Mouse (Mus musculus): ENCODE results near the gene Morn3. TPM values are rescaled to one million over a fixed set of nuclear protein-coding genes. Genes with fewer than 3 reads are reported as not detected.
"Not testable (repeated sequence)": the region's sequence is repeated elsewhere in the genome, so short reads cannot be mapped to it uniquely, and the experiment has no call there.

The Morn3 gene
- polyA plus RNA-seq, 1 experiment from 2014 or later: not detected

DNA sequence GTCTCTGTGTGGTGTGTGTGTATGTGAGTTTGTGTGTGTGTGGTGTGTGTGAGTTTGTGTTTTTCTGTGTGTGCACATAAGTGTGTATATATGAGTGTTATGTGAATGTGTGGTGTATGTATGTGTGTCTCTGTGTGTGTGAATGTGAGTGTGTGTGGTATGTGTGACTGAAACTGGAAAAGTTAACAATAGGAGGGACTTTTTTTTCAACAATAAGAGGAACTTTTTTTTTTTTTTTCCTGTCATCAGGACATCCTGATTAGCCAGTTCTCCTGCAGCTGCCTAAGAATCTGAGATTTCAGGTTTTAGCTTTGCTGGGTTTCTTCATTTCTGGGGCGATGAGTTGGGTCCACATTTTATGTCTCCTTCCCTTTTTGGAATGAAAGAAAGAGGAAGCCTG, 32.8 kb upstream of the Morn3 start:
- 0 out of 2 replicates have a peak, but pooled peaks cover 9% of the 10 kb centered on the region for H3K9me3 ChIP-seq
- peaks cover 34% of the 10 kb centered on the region for H3K4me1 ChIP-seq (replicated peaks)
- no peak overlapping the region for H3K9ac ChIP-seq (replicated peaks)
- H3K36me3 ChIP-seq: no peaks in the 10 kb centered on the region
- no peak overlapping the region for H3K4me3 ChIP-seq (replicated peaks)
- ATAC-seq (ENCODE audit: insufficient number of reproducible peaks, insufficient read depth, low FRiP score, low TSS enrichment, low read depth): no peak
- WGBS: 71% methylated on average over 1 of the region's 1 CpGs
- no peak overlapping the region for H3K4me2 ChIP-seq
- no peaks in the 10 kb centered on the region for H3K27me3 ChIP-seq
- H3K27ac ChIP-seq: peak overlapping the region; percentile 29; the same call in 1 of the 2 replicates

DNA sequence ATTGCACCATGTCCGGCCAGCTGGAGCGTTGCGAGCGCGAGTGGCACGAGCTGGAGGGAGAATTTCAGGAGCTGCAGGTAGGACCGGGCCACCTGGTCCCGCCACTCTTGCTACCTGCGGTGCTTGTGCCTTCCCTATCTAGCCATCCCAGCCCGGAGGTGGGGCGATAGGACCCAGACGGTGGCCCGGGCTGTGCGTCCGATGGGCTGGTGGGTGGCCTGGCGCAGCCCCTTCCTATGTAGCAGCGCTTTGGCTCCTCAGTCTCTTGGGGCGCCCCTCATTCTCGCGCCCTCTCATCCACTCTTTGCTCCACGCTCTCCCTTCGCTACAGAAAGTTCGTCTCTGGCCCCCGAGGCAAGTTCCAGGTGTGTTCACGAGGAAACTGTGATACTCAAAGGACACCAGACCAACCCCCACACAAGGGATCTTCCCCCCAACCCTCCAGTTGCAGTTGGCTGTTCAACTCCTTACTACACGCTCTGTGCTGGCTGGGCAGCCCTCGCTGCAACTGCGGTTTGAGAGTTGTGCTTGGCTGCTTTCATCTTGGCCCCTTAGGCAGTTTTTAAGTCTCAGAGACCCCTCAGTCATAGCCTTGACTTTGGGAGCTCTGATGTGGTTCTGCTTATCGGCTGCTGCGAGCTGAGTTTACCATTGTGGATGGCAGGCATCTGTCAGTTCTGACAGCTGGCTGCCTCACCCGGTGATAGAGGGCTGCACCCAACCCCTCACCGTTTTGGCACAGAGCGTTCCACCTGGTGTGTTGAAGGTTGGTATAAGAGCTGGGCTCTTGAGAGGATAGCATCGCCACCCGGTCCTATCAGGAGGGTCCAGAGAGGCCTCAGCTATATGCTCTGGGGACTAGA, 29.8 kb upstream of the Morn3 start:
- Histone ChIP-seq H3K27me3 (no peaks in the 10 kb centered on the region), H3K4me2 (peak overlapping the region; percentile 90), H3K27ac (peak overlapping the region; percentile 54), H3K9me3 (0 out of 2 replicates have a peak, but pooled peaks cover 9% of the 10 kb centered on the region), H3K36me3 (no peaks in the 10 kb centered on the region), H3K4me1 (replicated peaks) (peaks cover 29% of the 10 kb centered on the region), H3K4me3 (replicated peaks) (peak overlapping the region; percentile 75), H3K9ac (replicated peaks) (peak overlapping the region; percentile 74)
- peak; percentile 70 for ATAC-seq (ENCODE audit: insufficient number of reproducible peaks, insufficient read depth, low FRiP score, low TSS enrichment, low read depth)
- 4% methylated on average over 35 of the region's 35 CpGs for WGBS

DNA sequence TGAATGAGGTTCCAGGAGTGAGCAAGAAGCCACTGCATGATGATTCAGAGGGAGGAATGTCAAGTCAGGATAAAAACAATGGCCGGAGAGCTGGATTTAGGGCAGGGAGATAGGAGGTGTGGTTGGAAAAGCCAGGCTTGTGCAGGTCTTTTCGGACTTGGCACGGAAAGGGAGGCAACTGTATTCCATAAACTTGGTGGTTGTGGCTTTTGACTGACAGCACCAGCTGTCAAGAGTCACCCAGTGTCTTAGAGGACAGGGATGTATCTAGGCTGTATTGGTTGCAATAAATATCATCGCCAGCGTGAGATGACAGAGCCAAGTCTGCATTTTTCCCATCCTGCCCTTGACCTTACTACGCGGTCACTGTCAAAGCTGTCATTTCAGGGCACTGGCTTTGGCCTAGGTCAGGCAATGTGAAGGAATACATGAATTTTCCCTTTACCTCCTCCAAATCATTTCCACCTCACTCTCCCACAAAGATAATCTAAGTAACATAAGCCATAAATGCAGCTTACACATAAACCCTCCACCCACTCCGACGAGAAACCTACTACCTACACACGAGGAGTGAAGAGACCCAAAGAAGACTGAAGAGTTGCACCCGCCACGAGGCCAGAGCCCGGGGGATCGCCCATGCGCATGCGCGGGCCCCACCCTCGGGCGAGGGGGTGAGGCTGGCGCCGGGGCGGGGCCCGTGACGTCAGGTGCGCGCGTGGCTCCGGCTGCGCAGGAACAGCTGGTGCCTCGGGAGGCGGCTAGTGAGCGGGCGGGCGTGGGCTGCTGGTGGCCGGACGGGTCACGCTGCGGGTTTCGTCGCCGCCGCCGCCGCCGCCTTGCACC, 29.0 kb upstream of the Morn3 start:
- Histone ChIP-seq H3K4me1 (replicated peaks) (peaks cover 29% of the 10 kb centered on the region), H3K36me3 (no peaks in the 10 kb centered on the region), H3K27ac (peak overlapping the region; percentile 54), H3K9me3 (0 out of 2 replicates have a peak, but pooled peaks cover 5% of the 10 kb centered on the region), H3K9ac (replicated peaks) (peak overlapping the region; percentile 74), H3K4me3 (replicated peaks) (peak overlapping the region; percentile 75), H3K27me3 (no peaks in the 10 kb centered on the region), H3K4me2 (peak overlapping the region; percentile 90)
- peak; percentile 90 for ATAC-seq (ENCODE audit: insufficient number of reproducible peaks, insufficient read depth, low FRiP score, low TSS enrichment, low read depth)
- 8% methylated on average over 45 of the region's 45 CpGs for WGBS

DNA sequence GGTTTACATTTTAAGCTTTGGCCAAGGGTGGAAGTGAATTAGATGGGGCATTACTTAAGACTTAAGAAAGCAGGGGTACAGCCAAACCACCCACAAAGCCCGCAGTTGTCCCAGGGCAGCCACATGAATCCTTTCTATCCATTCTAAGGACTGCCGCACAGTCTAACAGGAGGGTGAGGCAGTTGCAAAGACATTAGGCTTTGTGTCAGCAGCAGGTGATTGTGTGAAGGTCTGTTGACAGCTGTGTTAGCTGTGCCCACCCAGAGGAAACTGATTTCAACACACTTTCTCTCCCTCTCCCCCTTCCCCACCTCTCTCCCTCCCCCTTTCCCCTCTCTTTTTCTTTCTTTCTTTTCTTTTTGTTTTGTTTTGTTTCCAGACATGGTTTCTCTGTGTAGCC, 21.9 kb upstream of the Morn3 start:
- no peak overlapping the region for H3K4me2 ChIP-seq
- H3K27ac ChIP-seq: no peak overlapping the region
- no peaks in the 10 kb centered on the region for H3K27me3 ChIP-seq
- WGBS: 93% methylated on average over 2 of the region's 2 CpGs
- no peaks in the 10 kb centered on the region for H3K9me3 ChIP-seq
- H3K36me3 ChIP-seq: no peaks in the 10 kb centered on the region
- no peak for ATAC-seq (ENCODE audit: insufficient number of reproducible peaks, insufficient read depth, low FRiP score, low TSS enrichment, low read depth)
- H3K9ac ChIP-seq (replicated peaks): no peak overlapping the region
- H3K4me3 ChIP-seq (replicated peaks): no peak overlapping the region
- H3K4me1 ChIP-seq (replicated peaks): 0 out of 2 replicates have a peak, but pooled peaks cover 5% of the 10 kb centered on the region

DNA sequence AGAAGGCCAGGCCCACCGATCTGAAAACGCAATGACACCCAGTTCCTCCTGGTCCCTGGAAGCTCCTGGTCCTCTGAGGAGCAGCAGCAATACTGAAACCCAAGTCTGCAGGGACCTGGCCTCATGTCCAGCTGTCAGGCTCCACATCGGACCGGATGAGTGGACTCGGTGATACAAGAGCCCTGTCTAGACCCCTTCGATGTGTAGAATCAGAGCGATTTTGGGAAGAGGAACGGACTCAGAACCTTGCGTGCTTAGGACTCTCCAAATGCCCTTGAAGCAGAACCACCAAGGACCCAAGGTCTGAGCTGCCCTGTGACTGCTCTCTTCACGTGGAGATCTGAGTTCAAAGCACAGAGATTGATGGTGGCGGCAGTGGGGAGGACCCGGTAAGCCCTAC, 21.3 kb upstream of the Morn3 start, which contains the start of gene Tmem120b:
TSS of gene Tmem120b (plus strand) at position 301 of the 400 bp plus-strand sequence.
- Histone ChIP-seq H3K4me2 (no peak within 1 kb of the TSS), H3K27me3 (no peaks in the 10 kb centered on the region), H3K4me3 (replicated peaks) (no peak within 1 kb of the TSS), H3K9me3 (no peaks in the 10 kb centered on the region), H3K36me3 (no peaks in the 10 kb centered on the region), H3K27ac (no peak within 1 kb of the TSS), H3K4me1 (replicated peaks) (0 out of 2 replicates have a peak, but pooled peaks cover 5% of the 10 kb centered on the region), H3K9ac (replicated peaks) (no peak within 1 kb of the TSS)
- no peak for ATAC-seq (ENCODE audit: insufficient number of reproducible peaks, insufficient read depth, low FRiP score, low TSS enrichment, low read depth)
- 83% methylated on average over 12 of the region's 12 CpGs for WGBS

DNA sequence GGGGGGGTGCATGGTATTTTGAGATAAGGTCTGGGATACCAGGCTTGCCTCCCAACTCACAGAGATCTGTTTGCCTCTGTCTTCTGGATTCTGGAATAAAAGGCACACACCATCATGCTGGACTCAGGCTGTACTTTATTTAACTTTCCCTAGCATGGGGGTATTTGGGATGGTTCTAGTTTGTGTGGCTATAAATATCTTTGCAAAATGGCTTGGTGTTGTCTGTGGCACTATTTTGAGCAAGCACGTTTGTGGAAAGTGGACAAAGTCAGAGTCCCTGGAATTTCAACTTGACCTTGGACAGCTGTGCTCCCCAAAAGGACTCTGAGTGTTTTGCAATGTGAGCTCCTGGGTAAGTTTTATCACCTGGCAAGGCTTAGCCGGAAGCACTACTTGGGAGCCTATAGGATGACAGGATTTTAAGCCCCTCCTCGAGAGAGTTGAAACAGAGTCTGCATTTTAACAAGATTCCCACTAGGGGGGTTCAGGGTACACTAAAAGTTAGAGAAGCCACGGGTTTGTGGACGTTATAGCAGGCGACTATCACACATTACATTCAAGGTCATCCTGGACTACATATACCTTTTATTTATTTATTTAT, 20.7 kb upstream of the Morn3 start:
- peak; percentile 70; the same call in 1 of the 2 replicates for ATAC-seq (ENCODE audit: insufficient number of reproducible peaks, insufficient read depth, low FRiP score, low TSS enrichment, low read depth)

DNA sequence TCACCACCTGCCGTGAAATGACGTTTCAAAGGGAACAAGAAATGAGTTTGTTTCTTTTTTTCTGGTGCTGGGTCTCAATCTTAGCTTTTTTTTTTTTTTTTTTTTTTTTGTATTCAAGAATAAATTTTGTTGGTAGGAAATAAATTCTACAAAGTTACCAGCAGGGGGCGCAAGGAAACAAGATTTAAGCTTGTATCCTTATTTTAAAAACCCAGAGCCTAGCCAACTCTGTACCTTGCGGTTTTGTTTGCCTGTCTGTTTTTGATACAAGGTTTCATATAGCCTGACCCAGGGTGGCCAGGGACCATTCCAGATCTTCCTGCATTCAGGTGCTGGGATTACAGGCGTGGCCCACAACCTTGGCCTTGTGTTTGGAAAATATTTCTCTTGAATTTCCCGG, 17.4 kb upstream of the Morn3 start:
- Histone ChIP-seq H3K36me3 (no peaks in the 10 kb centered on the region), H3K9me3 (no peaks in the 10 kb centered on the region), H3K4me1 (replicated peaks) (peaks cover 17% of the 10 kb centered on the region), H3K27ac (no peak overlapping the region), H3K4me3 (replicated peaks) (no peak overlapping the region), H3K4me2 (no peak overlapping the region), H3K27me3 (no peaks in the 10 kb centered on the region), H3K9ac (replicated peaks) (no peak overlapping the region)
- 31% methylated on average over 6 of the region's 6 CpGs for WGBS
- no peak for ATAC-seq (ENCODE audit: insufficient number of reproducible peaks, insufficient read depth, low FRiP score, low TSS enrichment, low read depth)

More for the DNA sequence above, 20.7 kb upstream of the Morn3 start:
- no peak overlapping the region for H3K9ac ChIP-seq (replicated peaks)
- no peak overlapping the region for H3K4me2 ChIP-seq
- H3K27ac ChIP-seq: no peak overlapping the region
- no peaks in the 10 kb centered on the region for H3K9me3 ChIP-seq
- no peaks in the 10 kb centered on the region for H3K36me3 ChIP-seq
- H3K4me1 ChIP-seq (replicated peaks): 0 out of 2 replicates have a peak, but pooled peaks cover 5% of the 10 kb centered on the region
- H3K27me3 ChIP-seq: no peaks in the 10 kb centered on the region
- H3K4me3 ChIP-seq (replicated peaks): no peak overlapping the region
- 13% methylated on average over 6 of the region's 6 CpGs for WGBS

DNA sequence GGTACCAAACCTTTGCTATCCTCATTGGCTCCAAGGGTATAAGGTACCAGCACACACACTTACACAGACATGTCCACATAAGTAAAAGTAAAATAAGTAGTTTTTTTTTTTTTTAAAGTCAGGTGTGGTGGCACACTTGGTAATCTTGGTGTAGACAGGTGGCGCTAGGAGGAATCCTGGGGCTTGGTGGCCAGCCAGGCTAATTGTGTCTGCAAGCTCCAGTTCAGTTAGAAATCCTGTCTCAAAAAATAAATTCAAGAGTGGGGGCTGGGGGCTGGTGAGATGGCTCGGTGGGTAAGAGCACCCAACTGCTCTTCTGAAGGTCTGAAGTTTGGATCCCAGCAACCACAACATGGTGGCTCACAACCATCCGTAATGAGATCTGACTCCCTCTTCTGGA, 16.3 kb upstream of the Morn3 start:
- no peak overlapping the region for H3K4me3 ChIP-seq (replicated peaks)
- H3K9me3 ChIP-seq: no peaks in the 10 kb centered on the region
- ATAC-seq (ENCODE audit: insufficient number of reproducible peaks, insufficient read depth, low FRiP score, low TSS enrichment, low read depth): no peak
- H3K27me3 ChIP-seq: no peaks in the 10 kb centered on the region
- no peak overlapping the region for H3K27ac ChIP-seq
- no peak overlapping the region for H3K9ac ChIP-seq (replicated peaks)
- peaks cover 23% of the 10 kb centered on the region for H3K4me1 ChIP-seq (replicated peaks)
- H3K4me2 ChIP-seq: no peak overlapping the region
- 86% methylated on average over 3 of the region's 3 CpGs for WGBS
- no peaks in the 10 kb centered on the region for H3K36me3 ChIP-seq

DNA sequence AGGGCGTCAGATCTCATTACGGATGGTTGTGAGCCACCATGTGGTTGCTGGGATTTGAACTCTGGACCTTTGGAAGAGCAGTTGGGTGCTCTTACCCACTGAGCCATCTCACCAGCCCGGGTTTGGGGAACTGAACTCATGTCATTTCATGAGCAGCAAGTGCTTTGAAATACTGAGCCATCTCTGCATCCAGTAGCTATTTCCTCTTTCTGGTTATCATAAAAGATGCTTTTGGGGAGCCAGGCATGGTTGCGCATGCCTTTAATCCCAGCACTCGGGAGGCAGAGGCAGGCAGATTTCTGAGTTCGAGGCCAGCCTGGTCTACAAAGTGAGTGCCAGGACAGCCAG, 14.6 kb upstream of the Morn3 start:
- peaks cover 18% of the 10 kb centered on the region for H3K4me1 ChIP-seq (replicated peaks)
- H3K27me3 ChIP-seq; H3K27ac ChIP-seq; H3K9me3 ChIP-seq; H3K4me3 ChIP-seq (replicated peaks); ATAC-seq (ENCODE audit: insufficient number of reproducible peaks, insufficient read depth, low FRiP score, low TSS enrichment, low read depth); H3K9ac ChIP-seq (replicated peaks); H3K36me3 ChIP-seq; H3K4me2 ChIP-seq: not testable (repeated sequence)
- WGBS: 78% methylated on average over 6 of the region's 6 CpGs

DNA sequence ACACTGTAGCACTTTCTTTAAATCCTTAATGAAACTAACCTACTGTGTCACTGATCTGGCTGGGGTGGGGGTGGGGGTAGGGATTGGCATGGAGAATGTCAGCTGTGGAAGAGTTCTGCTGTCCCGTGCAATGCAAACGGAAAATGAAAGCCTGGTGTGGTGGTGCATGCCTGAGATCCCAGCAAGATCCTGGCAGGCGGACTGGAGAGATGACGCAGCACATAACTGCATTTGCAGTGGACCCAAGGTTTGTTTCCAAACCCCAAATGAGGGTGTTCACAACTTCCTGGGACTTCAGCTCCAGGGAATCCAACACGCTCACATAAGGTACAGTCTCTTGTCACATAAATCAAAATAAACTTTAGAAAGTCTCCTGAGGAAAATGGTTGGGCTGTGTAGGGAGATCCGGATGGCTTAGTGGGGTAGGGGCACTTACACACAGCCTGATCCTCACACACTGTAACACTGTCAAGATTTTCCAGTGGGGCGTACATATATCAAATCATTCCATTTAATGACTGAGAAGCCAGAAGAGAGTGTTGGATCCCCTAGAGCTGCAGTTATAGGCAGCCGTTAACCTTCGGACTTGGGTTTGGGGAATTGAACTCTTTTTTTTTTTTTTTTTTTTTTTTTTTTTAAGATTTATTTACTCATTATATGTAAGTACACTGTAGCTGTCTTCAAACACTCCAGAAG, 14.0 kb upstream of the Morn3 start:
- no peak overlapping the region for H3K9ac ChIP-seq (replicated peaks)
- peaks cover 18% of the 10 kb centered on the region for H3K4me1 ChIP-seq (replicated peaks)
- 38% methylated on average over 9 of the region's 9 CpGs for WGBS
- H3K9me3 ChIP-seq: no peaks in the 10 kb centered on the region
- no peak for ATAC-seq (ENCODE audit: insufficient number of reproducible peaks, insufficient read depth, low FRiP score, low TSS enrichment, low read depth)
- H3K4me2 ChIP-seq: peak overlapping the region; percentile 43
- H3K27ac ChIP-seq: peak overlapping the region; percentile 79
- no peak overlapping the region for H3K4me3 ChIP-seq (replicated peaks)
- H3K36me3 ChIP-seq: no peaks in the 10 kb centered on the region
- H3K27me3 ChIP-seq: no peaks in the 10 kb centered on the region

Data from limb, embryonic 12.5 days (tissue).